Comparison of ENCODE assay signal across 8 mouse cellular contexts in genomic region chr5:136961334-136961982, GRCm38 (mm10). TPM values are rescaled to one million over a fixed set of nuclear protein-coding genes. Genes with fewer than 3 reads are reported as not detected.
A peak's percentile ranks its signal among the peaks of the same experiment; 100 is the strongest.
DNase-seq lines count a peak whose midpoint lies in the region; ATAC-seq and TF ChIP-seq lines count a peak whose summit lies in the region.

No protein-coding gene starts in this region.

- peak overlapping the region; percentile 60 for H3K4me3 ChIP-seq in lung, embryonic 14.5 days (ENCODE audit: low read depth, low read length)
- peak overlapping the region; percentile 67 for H3K4me3 ChIP-seq in embryonic facial prominence, embryonic 13.5 days
- H3K4me3 ChIP-seq in hindbrain, postnatal 0 days (ENCODE audit: low read length) = peak overlapping the region; percentile 67
- H3K4me3 ChIP-seq in midbrain, embryonic 10.5 days = peak overlapping the region; percentile 68

- H3K27me3 ChIP-seq in lung, embryonic 14.5 days (ENCODE audit: insufficient read depth, low read length) = no peaks in the 10 kb centered on the region
- H3K27me3 ChIP-seq in embryonic facial prominence, embryonic 13.5 days = no peaks in the 10 kb centered on the region
- no peaks in the 10 kb centered on the region for H3K27me3 ChIP-seq in hindbrain, postnatal 0 days (ENCODE audit: insufficient read depth, low read length)
- no peaks in the 10 kb centered on the region for H3K27me3 ChIP-seq in midbrain, embryonic 10.5 days (ENCODE audit: low read depth, poor library complexity, severe bottlenecking)

- 0 out of 2 replicates have a peak, but pooled peaks cover 8% of the 10 kb centered on the region for H3K4me1 ChIP-seq in lung, embryonic 14.5 days (ENCODE audit: insufficient read depth)
- peaks cover 25% of the 10 kb centered on the region for H3K4me1 ChIP-seq in embryonic facial prominence, embryonic 13.5 days
- peaks cover 7% of the 10 kb centered on the region; the same call in 1 of the 2 replicates for H3K4me1 ChIP-seq in hindbrain, postnatal 0 days (ENCODE audit: insufficient read depth, low read length)
- peaks cover 25% of the 10 kb centered on the region for H3K4me1 ChIP-seq in midbrain, embryonic 10.5 days

- H3K4me2 ChIP-seq in lung, embryonic 14.5 days = peak overlapping the region; percentile 78
- peak overlapping the region; percentile 84 for H3K4me2 ChIP-seq in embryonic facial prominence, embryonic 13.5 days
- H3K4me2 ChIP-seq in hindbrain, postnatal 0 days (ENCODE audit: low read depth, low read length) = peak overlapping the region; percentile 91

- peaks cover 37% of the 10 kb centered on the region for H3K36me3 ChIP-seq in lung, embryonic 14.5 days (ENCODE audit: insufficient read depth)
- H3K36me3 ChIP-seq in embryonic facial prominence, embryonic 13.5 days = peaks cover 46% of the 10 kb centered on the region
- H3K36me3 ChIP-seq in hindbrain, postnatal 0 days (ENCODE audit: insufficient read depth, low read length) = peaks cover 28% of the 10 kb centered on the region
- H3K36me3 ChIP-seq in midbrain, embryonic 10.5 days = peaks cover 68% of the 10 kb centered on the region

- no peaks in the 10 kb centered on the region for H3K9me3 ChIP-seq in lung, embryonic 14.5 days (ENCODE audit: low read depth, low read length)
- H3K9me3 ChIP-seq in embryonic facial prominence, embryonic 13.5 days = no peaks in the 10 kb centered on the region
- no peaks in the 10 kb centered on the region for H3K9me3 ChIP-seq in hindbrain, postnatal 0 days (ENCODE audit: low read length)
- no peaks in the 10 kb centered on the region for H3K9me3 ChIP-seq in midbrain, embryonic 10.5 days (replicated peaks)

- 27% methylated on average over 5 of the region's 5 CpGs for WGBS in lung, embryonic 14.5 days
- WGBS in embryonic facial prominence, embryonic 13.5 days = 28% methylated on average over 5 of the region's 5 CpGs
- 22% methylated on average over 5 of the region's 5 CpGs for WGBS in hindbrain, postnatal 0 days
- 25% methylated on average over 5 of the region's 5 CpGs for WGBS in midbrain, embryonic 10.5 days

- no peak for TF ChIP-seq CTCF in lung, embryonic 14.5 days (IDR thresholded peaks at IDR 0.05; ENCODE audit: low read depth)
- no peak for TF ChIP-seq CTCF in hindbrain, postnatal 0 days (IDR thresholded peaks at IDR 0.05; ENCODE audit: low read depth)

- H3K27ac ChIP-seq in lung, embryonic 14.5 days (ENCODE audit: low read depth) = peak overlapping the region; percentile 86
- peak overlapping the region; percentile 88 for H3K27ac ChIP-seq in embryonic facial prominence, embryonic 13.5 days
- H3K27ac ChIP-seq in hindbrain, postnatal 0 days = peak overlapping the region; percentile 96
- H3K27ac ChIP-seq in midbrain, embryonic 10.5 days (replicated peaks) = peak overlapping the region; percentile 92

- ATAC-seq in lung, embryonic 14.5 days (ENCODE audit: insufficient read depth) = no peak; the same call in 1 of the 2 replicates
- ATAC-seq in embryonic facial prominence, embryonic 13.5 days (ENCODE audit: insufficient number of reproducible peaks, insufficient read depth, low FRiP score, low TSS enrichment, low read depth) = no peak
- ATAC-seq in hindbrain, postnatal 0 days = peak; percentile 68

- no peak for DNase-seq in lung, embryonic 14.5 days
- no peak for DNase-seq in lung, postnatal 25 days (ENCODE audit: low spot score)
- DNase-seq in hindbrain, postnatal 0 days (ENCODE audit: low spot score) = peak; percentile 52
- DNase-seq in midbrain, embryonic 10.5 days (ENCODE audit: low spot score) = no peak
- DNase-seq in frontal cortex, postnatal 14 days (ENCODE audit: low spot score in 2 of 2) = no peak
- DNase-seq in adrenal gland, adult 18-20 months (ENCODE audit: low spot score in 2 of 2) = no peak
- no peak for DNase-seq in embryo, embryonic 10.5 days (ENCODE audit: low spot score)

- peak overlapping the region; percentile 67 for H3K9ac ChIP-seq in lung, embryonic 14.5 days
- H3K9ac ChIP-seq in embryonic facial prominence, embryonic 13.5 days = peak overlapping the region; percentile 74
- peak overlapping the region; percentile 72 for H3K9ac ChIP-seq in hindbrain, postnatal 0 days (replicated peaks; ENCODE audit: low read length)

RNA-seq across cellular contexts. Expression of gene Cldn15, which starts 5.0 kb away (rescaled TPM):
- polyA plus RNA-seq in lung, embryonic 14.5 days (2014; fragmentation: Nextera tagmentation; extraction: Ambion mirVana) = 5.3 and 5.7 TPM in 2 replicates
- 0.44 and 0.61 TPM in 2 replicates for polyA plus RNA-seq in embryonic facial prominence, embryonic 13.5 days (2015; fragmentation: Nextera tagmentation; extraction: Ambion mirVana)
- total RNA-seq in hindbrain, postnatal 0 days (2014; rRNA removed) = 0.40 TPM in 1 of 2 replicates, not detected in the other
- 0.24 TPM in 1 of 2 replicates, not detected in the other for polyA plus RNA-seq in hindbrain, postnatal 0 days (2015; fragmentation: Nextera tagmentation; extraction: Ambion mirVana)
- polyA plus RNA-seq in midbrain, embryonic 10.5 days (2016; fragmentation: Nextera tagmentation; extraction: Ambion mirVana) = 0.15 and 0.55 TPM in 2 replicates
- total RNA-seq in adrenal gland, adult 18-20 months (2021) = 10 to 100 TPM; 12.7 TPM

RNA-seq across cellular contexts. Expression of gene Fis1, which starts 8.4 kb away (rescaled TPM):
- 306 and 314 TPM in 2 replicates for polyA plus RNA-seq in lung, embryonic 14.5 days (2014; fragmentation: Nextera tagmentation; extraction: Ambion mirVana)
- polyA plus RNA-seq in embryonic facial prominence, embryonic 13.5 days (2015; fragmentation: Nextera tagmentation; extraction: Ambion mirVana) = 265 and 282 TPM in 2 replicates
- total RNA-seq in hindbrain, postnatal 0 days (2014; rRNA removed) = 174 and 195 TPM in 2 replicates
- polyA plus RNA-seq in hindbrain, postnatal 0 days (2015; fragmentation: Nextera tagmentation; extraction: Ambion mirVana) = 403 and 416 TPM in 2 replicates
- 271 and 306 TPM in 2 replicates for polyA plus RNA-seq in midbrain, embryonic 10.5 days (2016; fragmentation: Nextera tagmentation; extraction: Ambion mirVana)
- 100 to 1,000 TPM; 184 to 185 TPM for total RNA-seq in adrenal gland, adult 18-20 months (2021)

RNA-seq across cellular contexts. Expression of gene Plod3, which starts 25.4 kb away (rescaled TPM):
- polyA plus RNA-seq in lung, embryonic 14.5 days (2014; fragmentation: Nextera tagmentation; extraction: Ambion mirVana) = 43.5 and 43.7 TPM in 2 replicates
- polyA plus RNA-seq in embryonic facial prominence, embryonic 13.5 days (2015; fragmentation: Nextera tagmentation; extraction: Ambion mirVana) = 49.0 and 62.4 TPM in 2 replicates
- total RNA-seq in hindbrain, postnatal 0 days (2014; rRNA removed) = 58.8 and 63.5 TPM in 2 replicates
- polyA plus RNA-seq in hindbrain, postnatal 0 days (2015; fragmentation: Nextera tagmentation; extraction: Ambion mirVana) = 25.2 and 28.7 TPM in 2 replicates
- 40.8 and 43.2 TPM in 2 replicates for polyA plus RNA-seq in midbrain, embryonic 10.5 days (2016; fragmentation: Nextera tagmentation; extraction: Ambion mirVana)
- total RNA-seq in adrenal gland, adult 18-20 months (2021) = 10 to 100 TPM; 68.7 to 72.3 TPM

RNA-seq across cellular contexts. Expression of gene Znhit1, which starts 26.4 kb away (rescaled TPM):
- 88.9 and 97.4 TPM in 2 replicates for polyA plus RNA-seq in lung, embryonic 14.5 days (2014; fragmentation: Nextera tagmentation; extraction: Ambion mirVana)
- 117 and 124 TPM in 2 replicates for polyA plus RNA-seq in embryonic facial prominence, embryonic 13.5 days (2015; fragmentation: Nextera tagmentation; extraction: Ambion mirVana)
- 68.1 and 84.1 TPM in 2 replicates for total RNA-seq in hindbrain, postnatal 0 days (2014; rRNA removed)
- 140 and 143 TPM in 2 replicates for polyA plus RNA-seq in hindbrain, postnatal 0 days (2015; fragmentation: Nextera tagmentation; extraction: Ambion mirVana)
- polyA plus RNA-seq in midbrain, embryonic 10.5 days (2016; fragmentation: Nextera tagmentation; extraction: Ambion mirVana) = 102 and 105 TPM in 2 replicates
- 10 to 100 TPM; 87.2 to 93.5 TPM for total RNA-seq in adrenal gland, adult 18-20 months (2021)

RNA-seq across cellular contexts. Expression of gene Ift22, which starts 53.5 kb away (rescaled TPM):
- polyA plus RNA-seq in lung, embryonic 14.5 days (2014; fragmentation: Nextera tagmentation; extraction: Ambion mirVana) = 72.2 and 78.1 TPM in 2 replicates
- 67.4 and 70.2 TPM in 2 replicates for polyA plus RNA-seq in embryonic facial prominence, embryonic 13.5 days (2015; fragmentation: Nextera tagmentation; extraction: Ambion mirVana)
- 18.4 and 20.1 TPM in 2 replicates for total RNA-seq in hindbrain, postnatal 0 days (2014; rRNA removed)
- 119 and 123 TPM in 2 replicates for polyA plus RNA-seq in hindbrain, postnatal 0 days (2015; fragmentation: Nextera tagmentation; extraction: Ambion mirVana)
- 104 and 114 TPM in 2 replicates for polyA plus RNA-seq in midbrain, embryonic 10.5 days (2016; fragmentation: Nextera tagmentation; extraction: Ambion mirVana)
- 10 to 100 TPM; 26.0 to 34.6 TPM for total RNA-seq in adrenal gland, adult 18-20 months (2021)
